Mouse (Mus musculus): ENCODE measurements around the gene Ppp4r2. TPM values are rescaled to one million over a fixed set of nuclear protein-coding genes. Genes with fewer than 3 reads are reported as not detected.

Gene Ppp4r2
- polyA plus RNA-seq, 1 experiment from 2014 or later = 29.5 TPM

GRCm38 (mm10) chr6:100895183-100895582 lies 61.8 kb downstream of the Ppp4r2 start:
- no peak for ATAC-seq (ENCODE audit: low read depth)

GRCm38 (mm10) chr6:100896883-100897282 lies 63.5 kb downstream of the Ppp4r2 start:
- no peak overlapping the region for H3K4me3 ChIP-seq (ENCODE audit: low read depth, low read length)
- H3K9me3 ChIP-seq (ENCODE audit: control insufficient read depth, low read length) = no peaks in the 10 kb centered on the region
- DNase-seq (ENCODE audit: low spot score) (no peak), ATAC-seq (ENCODE audit: low read depth) (no peak)
- no peak overlapping the region for H3K9ac ChIP-seq (ENCODE audit: low read depth, low read length)
- no peak overlapping the region for H3K27ac ChIP-seq (replicated peaks; ENCODE audit: low read depth, low read length)
- no peaks in the 10 kb centered on the region for H3K27me3 ChIP-seq (replicated peaks; ENCODE audit: control insufficient read depth, insufficient read depth, low read length)
- H3K4me2 ChIP-seq (ENCODE audit: low read depth, low read length) = no peak overlapping the region
- H3K4me1 ChIP-seq (ENCODE audit: control insufficient read depth, insufficient read depth, low read length) = no peaks in the 10 kb centered on the region
- WGBS = 64% methylated on average over 5 of the region's 5 CpGs
- no peaks in the 10 kb centered on the region for H3K36me3 ChIP-seq (ENCODE audit: control insufficient read depth, insufficient read depth, low read length)

More at GRCm38 (mm10) chr6:100895183-100895582, 61.8 kb downstream of the Ppp4r2 start:
- Histone ChIP-seq H3K27me3 (replicated peaks; ENCODE audit: control insufficient read depth, insufficient read depth, low read length) (no peaks in the 10 kb centered on the region), H3K4me2 (ENCODE audit: low read depth, low read length) (no peak overlapping the region), H3K9me3 (ENCODE audit: control insufficient read depth, low read length) (no peaks in the 10 kb centered on the region), H3K36me3 (ENCODE audit: control insufficient read depth, insufficient read depth, low read length) (no peaks in the 10 kb centered on the region), H3K4me1 (ENCODE audit: control insufficient read depth, insufficient read depth, low read length) (no peaks in the 10 kb centered on the region), H3K27ac (replicated peaks; ENCODE audit: low read depth, low read length) (no peak overlapping the region), H3K4me3 (ENCODE audit: low read depth, low read length) (no peak overlapping the region), H3K9ac (ENCODE audit: low read depth, low read length) (no peak overlapping the region)
- 60% methylated on average over 8 of the region's 8 CpGs for WGBS
- DNase-seq (ENCODE audit: low spot score) = no peak

GRCm38 (mm10) chr6:100904463-100904862 lies 71.0 kb downstream of the Ppp4r2 start:
- H3K36me3 ChIP-seq (ENCODE audit: control insufficient read depth, insufficient read depth, low read length) = no peaks in the 10 kb centered on the region
- no peak overlapping the region for H3K4me3 ChIP-seq (ENCODE audit: low read depth, low read length)
- no peaks in the 10 kb centered on the region for H3K27me3 ChIP-seq (replicated peaks; ENCODE audit: control insufficient read depth, insufficient read depth, low read length)
- no peaks in the 10 kb centered on the region for H3K4me1 ChIP-seq (ENCODE audit: control insufficient read depth, insufficient read depth, low read length)
- no peak overlapping the region for H3K9ac ChIP-seq (ENCODE audit: low read depth, low read length)
- no peak overlapping the region for H3K4me2 ChIP-seq (ENCODE audit: low read depth, low read length)
- no peak for ATAC-seq (ENCODE audit: low read depth)
- H3K27ac ChIP-seq (replicated peaks; ENCODE audit: low read depth, low read length) = no peak overlapping the region
- DNase-seq (ENCODE audit: low spot score) = no peak
- 69% methylated on average over 5 of the region's 5 CpGs for WGBS
- H3K9me3 ChIP-seq (ENCODE audit: control insufficient read depth, low read length) = no peaks in the 10 kb centered on the region

GRCm38 (mm10) chr6:100910136-100910675 lies 76.8 kb downstream of the Ppp4r2 start:
- H3K36me3 ChIP-seq (ENCODE audit: control insufficient read depth, insufficient read depth, low read length) = no peaks in the 10 kb centered on the region
- H3K4me3 ChIP-seq (ENCODE audit: low read depth, low read length) = no peak overlapping the region
- DNase-seq (ENCODE audit: low spot score) = no peak
- no peak overlapping the region for H3K27ac ChIP-seq (replicated peaks; ENCODE audit: low read depth, low read length)
- no peak overlapping the region for H3K4me2 ChIP-seq (ENCODE audit: low read depth, low read length)
- ATAC-seq (ENCODE audit: low read depth) = no peak
- H3K4me1 ChIP-seq (ENCODE audit: control insufficient read depth, insufficient read depth, low read length) = no peaks in the 10 kb centered on the region
- H3K9ac ChIP-seq (ENCODE audit: low read depth, low read length) = no peak overlapping the region
- WGBS = 52% methylated on average over 2 of the region's 2 CpGs
- no peaks in the 10 kb centered on the region for H3K9me3 ChIP-seq (ENCODE audit: control insufficient read depth, low read length)
- no peaks in the 10 kb centered on the region for H3K27me3 ChIP-seq (replicated peaks; ENCODE audit: control insufficient read depth, insufficient read depth, low read length)

Other genes starting within 250 kb of the Ppp4r2 start
- 12.5 and 14.2 TPM in 2 replicates for gene Shq1, start 162.5 kb upstream of the Ppp4r2 start, polyA plus RNA-seq (2014; fragmentation: Nextera tagmentation; extraction: Ambion mirVana)
- gene Gxylt2, start 128.9 kb upstream of the Ppp4r2 start, polyA plus RNA-seq (2014; fragmentation: Nextera tagmentation; extraction: Ambion mirVana) = 31.7 and 33.7 TPM in 2 replicates